Mouse (Mus musculus): ENCODE measurements around the gene Hist1h3b.
"Not testable (repeated sequence)": the region's sequence is repeated elsewhere in the genome, so short reads cannot be mapped to it uniquely, and the experiment has no call there.

Hist1h3b gene

GRCm38 (mm10) chr13:23752067-23752741, at the start of gene Hist1h3b:
Gene Hist1h3b (plus strand): TSS chr13:23752267.
- peak; percentile 72 to 77 for DNase-seq

- DNase-seq, result not testable (repeated sequence)
These were observed 49.3 kb upstream of the Hist1h3b start for GRCm38 (mm10) chr13:23702801-23703200.

GRCm38 (mm10) chr13:23705751-23706356, 46.2 kb upstream of the Hist1h3b start:
- no peak for DNase-seq

- DNase-seq, result no peak
These were observed 45.3 kb upstream of the Hist1h3b start for GRCm38 (mm10) chr13:23706771-23707170.

- DNase-seq, result no peak
These were observed 44.0 kb upstream of the Hist1h3b start for GRCm38 (mm10) chr13:23708041-23708440.

- no peak for DNase-seq
These were observed 43.4 kb upstream of the Hist1h3b start for GRCm38 (mm10) chr13:23708654-23709053.

- no peak for DNase-seq
These were observed 42.2 kb upstream of the Hist1h3b start for GRCm38 (mm10) chr13:23709714-23710373.

- DNase-seq, result peak; percentile 73 to 75
These were observed 41.5 kb upstream of the Hist1h3b start, which contains the start of gene Hfe for GRCm38 (mm10) chr13:23710374-23711089. Gene Hfe (minus strand): TSS chr13:23710854.

GRCm38 (mm10) chr13:23716261-23717042, 35.6 kb upstream of the Hist1h3b start:
- DNase-seq, result no peak

- DNase-seq, result no peak
These were observed 34.9 kb upstream of the Hist1h3b start for GRCm38 (mm10) chr13:23717176-23717575.

GRCm38 (mm10) chr13:23717593-23718245, 34.3 kb upstream of the Hist1h3b start:
- not testable (repeated sequence) for DNase-seq

GRCm38 (mm10) chr13:23724239-23724638, 27.8 kb upstream of the Hist1h3b start:
- no peak for DNase-seq

GRCm38 (mm10) chr13:23725213-23725612, 26.9 kb upstream of the Hist1h3b start:
- DNase-seq, result no peak

GRCm38 (mm10) chr13:23728472-23729191, 23.4 kb upstream of the Hist1h3b start:
- DNase-seq, result no peak

- DNase-seq, result no peak
These were observed 22.9 kb upstream of the Hist1h3b start for GRCm38 (mm10) chr13:23729192-23729525.

GRCm38 (mm10) chr13:23729706-23730105, 22.4 kb upstream of the Hist1h3b start:
- no peak for DNase-seq

- DNase-seq, result peak; percentile 68 to 80
These were observed 21.6 kb upstream of the Hist1h3b start for GRCm38 (mm10) chr13:23730479-23730878.

- DNase-seq, result peak in 1 of 2 experiments; percentile 28
These were observed 19.8 kb upstream of the Hist1h3b start for GRCm38 (mm10) chr13:23732156-23732804.

GRCm38 (mm10) chr13:23737091-23737490, 15.0 kb upstream of the Hist1h3b start:
- no peak for DNase-seq

GRCm38 (mm10) chr13:23738041-23738440, 14.0 kb upstream of the Hist1h3b start:
- no peak for DNase-seq

- DNase-seq, result peak; percentile 88 to 90
These were observed 13.4 kb upstream of the Hist1h3b start, which contains the start of gene Hist1h1c for GRCm38 (mm10) chr13:23738677-23739068. Gene Hist1h1c (plus strand): TSS chr13:23738808.

Data from lung, adult 18-20 months (tissue).